Comparison of ENCODE assay signal across 19 mouse cellular contexts in genomic region chr1:156669208-156669983, GRCm38 (mm10). TPM values are rescaled to one million over a fixed set of nuclear protein-coding genes. Genes with fewer than 3 reads are reported as not detected.
DNase-seq lines count a peak whose midpoint lies in the region; ATAC-seq and TF ChIP-seq lines count a peak whose summit lies in the region.
"Had no signal": no experiment of that assay in that cellular context is flagged by ENCODE, and none has a peak within 500 bp of the region (broad histone marks: within the 10 kb centered on the region; RNA-seq: fewer than 3 reads in every experiment).

No protein-coding gene starts in this region.

- DNase-seq in ES-CJ7 (ENCODE audit: low read depth, low spot score), result peak; percentile 93
- DNase-seq in limb, embryonic 10.5 days (ENCODE audit: low spot score), result no peak
- peak; percentile 91 for DNase-seq in lung, postnatal 0 days (ENCODE audit: low spot score)
- DNase-seq in heart, postnatal 4 days, result no peak
- no peak for DNase-seq in testis, postnatal 10 days (ENCODE audit: low spot score)
- no peak for DNase-seq in embryo, embryonic 10.5 days (ENCODE audit: low spot score)
- DNase-seq: adrenal gland, postnatal 25 days; cerebellum, adult 2 months; gastrocnemius, postnatal 10 days; thymus, adult 2 months had no signal

- no peak overlapping the region for H3K9ac ChIP-seq in lung, postnatal 0 days (replicated peaks; ENCODE audit: low read depth)
- H3K9ac ChIP-seq in stomach, embryonic 16.5 days (ENCODE audit: low read length), result no peak overlapping the region
- H3K9ac ChIP-seq: embryonic facial prominence, embryonic 13.5 days; hindbrain, embryonic 14.5 days; neural tube, embryonic 15.5 days had no signal

- no peaks in the 10 kb centered on the region for H3K9me3 ChIP-seq in limb, embryonic 10.5 days (replicated peaks)
- H3K9me3 ChIP-seq in lung, postnatal 0 days (ENCODE audit: low read length), result no peaks in the 10 kb centered on the region
- H3K9me3 ChIP-seq in stomach, embryonic 16.5 days (replicated peaks; ENCODE audit: control insufficient read depth, low read length), result no peaks in the 10 kb centered on the region
- H3K9me3 ChIP-seq: embryonic facial prominence, embryonic 13.5 days; midbrain, embryonic 10.5 days; neural tube, embryonic 15.5 days had no signal

- no peak overlapping the region for H3K4me2 ChIP-seq in lung, postnatal 0 days (replicated peaks; ENCODE audit: low read depth, low read length)
- H3K4me2 ChIP-seq in stomach, embryonic 16.5 days (ENCODE audit: low read depth, low read length), result no peak overlapping the region
- H3K4me2 ChIP-seq: embryonic facial prominence, embryonic 13.5 days; hindbrain, embryonic 14.5 days; neural tube, embryonic 15.5 days had no signal

- peaks cover 7% of the 10 kb centered on the region; the same call in 1 of the 2 replicates for H3K27me3 ChIP-seq in limb, embryonic 10.5 days (ENCODE audit: low read depth, poor library complexity, severe bottlenecking)
- H3K27me3 ChIP-seq in lung, postnatal 0 days (replicated peaks; ENCODE audit: insufficient read depth, low read length), result no peaks in the 10 kb centered on the region
- H3K27me3 ChIP-seq in stomach, embryonic 16.5 days (ENCODE audit: control insufficient read depth, insufficient read depth, low read length), result no peaks in the 10 kb centered on the region

- H3K27ac ChIP-seq in limb, embryonic 10.5 days, result peak overlapping the region; percentile 72
- peak overlapping the region; percentile 86 for H3K27ac ChIP-seq in lung, postnatal 0 days (ENCODE audit: low read length)
- H3K27ac ChIP-seq in stomach, embryonic 16.5 days (ENCODE audit: low read length), result no peak overlapping the region
- H3K27ac ChIP-seq: embryonic facial prominence, embryonic 13.5 days; hindbrain, embryonic 14.5 days; layer of hippocampus, adult 2 months; left cerebral cortex, adult 2 months; midbrain, embryonic 10.5 days; neural tube, embryonic 15.5 days had no signal

- TF ChIP-seq CTCF in lung, postnatal 0 days (IDR thresholded peaks at IDR 0.05), result no peak

- WGBS in limb, embryonic 10.5 days, result 37% methylated on average over 11 of the region's 11 CpGs
- WGBS in lung, postnatal 0 days, result 35% methylated on average over 11 of the region's 11 CpGs
- WGBS in stomach, embryonic 16.5 days, result 39% methylated on average over 11 of the region's 11 CpGs

- no peak overlapping the region for H3K4me3 ChIP-seq in limb, embryonic 10.5 days
- no peak overlapping the region for H3K4me3 ChIP-seq in lung, postnatal 0 days (ENCODE audit: low read depth, low read length)
- H3K4me3 ChIP-seq in stomach, embryonic 16.5 days (replicated peaks; ENCODE audit: low read length), result no peak overlapping the region
- H3K4me3 ChIP-seq: embryonic facial prominence, embryonic 13.5 days; layer of hippocampus, adult 2 months; left cerebral cortex, adult 2 months; midbrain, embryonic 10.5 days; neural tube, embryonic 15.5 days had no signal

- TF ChIP-seq EP300 in lung, postnatal 0 days (IDR thresholded peaks at IDR 0.05), result peak; percentile 92

- peak; percentile 80 for ATAC-seq in lung, postnatal 0 days
- ATAC-seq in stomach, embryonic 16.5 days (ENCODE audit: insufficient read depth, low FRiP score), result peak; percentile 21; the same call in 1 of the 2 replicates
- ATAC-seq: activated CD4-positive, CD25-positive, alpha-beta regulatory T cell, adult 4 months; intestine, postnatal 0 days had no signal

- H3K4me1 ChIP-seq in limb, embryonic 10.5 days, result peaks cover 58% of the 10 kb centered on the region
- H3K4me1 ChIP-seq in lung, postnatal 0 days (ENCODE audit: insufficient read depth, low read depth, low read length), result peaks cover 12% of the 10 kb centered on the region; the same call in 1 of the 2 replicates
- peaks cover 14% of the 10 kb centered on the region for H3K4me1 ChIP-seq in stomach, embryonic 16.5 days (ENCODE audit: control insufficient read depth, insufficient read depth, low read length)

- no peaks in the 10 kb centered on the region for H3K36me3 ChIP-seq in limb, embryonic 10.5 days
- H3K36me3 ChIP-seq in lung, postnatal 0 days (ENCODE audit: insufficient read depth, low read length), result no peaks in the 10 kb centered on the region
- H3K36me3 ChIP-seq in stomach, embryonic 16.5 days (ENCODE audit: control insufficient read depth, insufficient read depth, low read length), result no peaks in the 10 kb centered on the region
- H3K36me3 ChIP-seq: embryonic facial prominence, embryonic 13.5 days; midbrain, embryonic 10.5 days; neural tube, embryonic 15.5 days had no signal

RNA-seq across cellular contexts. Expression of gene Tor3a, which starts 4.8 kb away (rescaled TPM):
- polyA plus RNA-seq in limb, embryonic 10.5 days (2016; fragmentation: Nextera tagmentation; extraction: Ambion mirVana), result 5.9 and 6.9 TPM in 2 replicates
- 36.1 and 37.8 TPM in 2 replicates for polyA plus RNA-seq in lung, postnatal 0 days (2015; fragmentation: Nextera tagmentation; extraction: Ambion mirVana)
- 14.6 and 19.2 TPM in 2 replicates for polyA plus RNA-seq in stomach, embryonic 16.5 days (2015; fragmentation: Nextera tagmentation; extraction: Ambion mirVana)
- 10 to 100 TPM; 10.1 to 12.9 TPM for total RNA-seq in heart, postnatal 4 days (2021)

RNA-seq across cellular contexts. Expression of gene Fam20b, which starts 49.5 kb away (rescaled TPM):
- polyA plus RNA-seq in limb, embryonic 10.5 days (2016; fragmentation: Nextera tagmentation; extraction: Ambion mirVana), result 18.3 and 19.9 TPM in 2 replicates
- polyA plus RNA-seq in lung, postnatal 0 days (2015; fragmentation: Nextera tagmentation; extraction: Ambion mirVana), result 15.3 and 16.4 TPM in 2 replicates
- 33.2 and 37.1 TPM in 2 replicates for polyA plus RNA-seq in stomach, embryonic 16.5 days (2015; fragmentation: Nextera tagmentation; extraction: Ambion mirVana)
- total RNA-seq in heart, postnatal 4 days (2021), result 10 to 100 TPM; 52.3 to 54.3 TPM

Comparison
In these comparisons a context has a peak if more than half of its experiments do, and no peak if none do; other contexts are left out.
1. DNase-seq: peak in ES-CJ7 (single experiment) and lung, postnatal 0 days (single experiment); none in limb, embryonic 10.5 days (single experiment), heart, postnatal 4 days (single experiment), testis, postnatal 10 days (single experiment) and embryo, embryonic 10.5 days (single experiment).